Mouse (Mus musculus) heart, embryonic 13.5 days (tissue): ENCODE data around the gene Gpsm1. TPM values are rescaled to one million over a fixed set of nuclear protein-coding genes. Genes with fewer than 3 reads are reported as not detected.

Experiments used
- ATAC-seq: fragments of 200-750 bp; cut with Nextera tagmentation; 2 replicates; pipeline ENCODE4 v1.8.0; 2017; ENCODE audit warnings: moderate TSS enrichment; ENCODE audit not compliant: insufficient number of reproducible peaks, low FRiP score, low TSS enrichment; ENCODE audit errors: extremely low read depth
- H3K27ac ChIP-seq: fragments of 300-500 bp; sonication (generic); replicated peaks from 2 replicates; pipeline ENCODE4 v1.5.1; 2015; ENCODE audit warnings: moderate library complexity, mild to moderate bottlenecking, inconsistent platforms
- H3K27me3 ChIP-seq: fragments of 300-500 bp; sonication (generic); replicated peaks from 2 replicates; pipeline ENCODE4 v1.6.1; 2015; ENCODE audit warnings: mild to moderate bottlenecking, inconsistent platforms
- H3K36me3 ChIP-seq: fragments of 300-500 bp; sonication (generic); 2 replicates; pipeline ENCODE4 v1.6.1; 2015; ENCODE audit warnings: mild to moderate bottlenecking, inconsistent platforms
- H3K4me1 ChIP-seq: fragments of 300-500 bp; sonication (generic); 2 replicates; pipeline ENCODE4 v1.6.1; 2015; ENCODE audit warnings: inconsistent platforms
- H3K4me2 ChIP-seq: fragments of 300-500 bp; sonication (generic); 2 replicates; pipeline ENCODE4 v1.6.1; 2015; ENCODE audit warnings: inconsistent platforms, mild to moderate bottlenecking, moderate library complexity
- H3K4me3 ChIP-seq: fragments of 300-500 bp; sonication (generic); 2 replicates; pipeline ENCODE4 v1.5.1; 2015; ENCODE audit warnings: moderate library complexity, mild to moderate bottlenecking, inconsistent platforms
- H3K9ac ChIP-seq: fragments of 300-500 bp; sonication (generic); 2 replicates; pipeline ENCODE4 v1.6.1; 2015; ENCODE audit warnings: inconsistent platforms, mild to moderate bottlenecking, moderate library complexity
- H3K9me3 ChIP-seq: fragments of 300-500 bp; sonication (generic); 2 replicates; pipeline ENCODE4 v1.6.1; 2016; ENCODE audit warnings: inconsistent platforms
- WGBS: fragments of 180-500 bp; shearing (Covaris S2); methylation state at CpG from one replicate; pipeline ENCODE4 v1.1.7; 2015; ENCODE audit warnings: mixed read lengths; 5-methylcytosine and 5-hydroxymethylcytosine counted together
- polyA plus RNA-seq: library from polyadenylated mRNA; unstranded; fragments of >200 nt; fragmentation: Nextera tagmentation; extraction: Ambion mirVana; gene quantifications from 2 replicates; pipeline ENCODE4 v1.2.1, GENCODE M21; 2015

Gpsm1 gene
- polyA plus RNA-seq, 1 experiment from 2014 or later, result 37.3 TPM

- Histone ChIP-seq H3K27me3 (no peaks in the 10 kb centered on the region), H3K4me2 (no peak overlapping the region), H3K4me1 (peaks cover 57% of the 10 kb centered on the region), H3K36me3 (peaks cover 64% of the 10 kb centered on the region), H3K4me3 (no peak overlapping the region), H3K9ac (peak overlapping the region; percentile 24; the same call in 1 of the 2 replicates), H3K27ac (peak overlapping the region; percentile 42), H3K9me3 (no peaks in the 10 kb centered on the region)
- ATAC-seq, result no peak
- WGBS, result 73% methylated on average over 13 of the region's 13 CpGs
These were observed 8.4 kb downstream of the Gpsm1 start for GRCm38 (mm10) chr2:26323589-26324325.

GRCm38 (mm10) chr2:26324917-26325316, 9.6 kb downstream of the Gpsm1 start:
- Histone ChIP-seq H3K36me3 (peaks cover 70% of the 10 kb centered on the region), H3K4me2 (no peak overlapping the region), H3K4me3 (no peak overlapping the region), H3K9me3 (no peaks in the 10 kb centered on the region), H3K4me1 (peaks cover 61% of the 10 kb centered on the region), H3K27me3 (no peaks in the 10 kb centered on the region), H3K27ac (peak overlapping the region; percentile 56), H3K9ac (peak overlapping the region; percentile 33; the same call in 1 of the 2 replicates)
- 44% methylated on average over 2 of the region's 2 CpGs for WGBS
- no peak for ATAC-seq

GRCm38 (mm10) chr2:26325386-26326181, 10.3 kb downstream of the Gpsm1 start:
- peak; percentile 51; the same call in 1 of the 2 replicates for ATAC-seq
- peak overlapping the region; percentile 33; the same call in 1 of the 2 replicates for H3K9ac ChIP-seq
- H3K27ac ChIP-seq, result peak overlapping the region; percentile 56

GRCm38 (mm10) chr2:26327852-26328251, 12.5 kb downstream of the Gpsm1 start:
- Histone ChIP-seq H3K4me3 (no peak overlapping the region), H3K4me2 (no peak overlapping the region), H3K36me3 (peaks cover 82% of the 10 kb centered on the region), H3K27ac (no peak overlapping the region), H3K9me3 (no peaks in the 10 kb centered on the region), H3K9ac (no peak overlapping the region), H3K4me1 (peaks cover 44% of the 10 kb centered on the region), H3K27me3 (no peaks in the 10 kb centered on the region)
- WGBS, result 86% methylated on average over 4 of the region's 4 CpGs
- no peak for ATAC-seq

More at GRCm38 (mm10) chr2:26325386-26326181, 10.3 kb downstream of the Gpsm1 start:
- H3K9me3 ChIP-seq, result no peaks in the 10 kb centered on the region
- H3K4me2 ChIP-seq, result no peak overlapping the region
- WGBS, result 55% methylated on average over 15 of the region's 15 CpGs
- no peaks in the 10 kb centered on the region for H3K27me3 ChIP-seq
- peaks cover 61% of the 10 kb centered on the region for H3K4me1 ChIP-seq
- H3K4me3 ChIP-seq, result no peak overlapping the region
- H3K36me3 ChIP-seq, result peaks cover 73% of the 10 kb centered on the region

- Histone ChIP-seq H3K4me2 (no peak overlapping the region), H3K27me3 (no peaks in the 10 kb centered on the region), H3K27ac (peak overlapping the region; percentile 68), H3K4me1 (peaks cover 36% of the 10 kb centered on the region), H3K4me3 (no peak overlapping the region), H3K9ac (no peak overlapping the region), H3K9me3 (no peaks in the 10 kb centered on the region), H3K36me3 (peaks cover 67% of the 10 kb centered on the region)
- ATAC-seq, result peak; percentile 44; the same call in 1 of the 2 replicates
- WGBS, result 41% methylated on average over 8 of the region's 8 CpGs
These were observed 14.1 kb downstream of the Gpsm1 start for GRCm38 (mm10) chr2:26329402-26329801.

- 82% methylated on average over 4 of the region's 4 CpGs for WGBS
- Histone ChIP-seq H3K4me1 (peaks cover 30% of the 10 kb centered on the region), H3K4me3 (no peak overlapping the region), H3K27ac (peak overlapping the region; percentile 68), H3K4me2 (peak overlapping the region; percentile 13), H3K9me3 (no peaks in the 10 kb centered on the region), H3K27me3 (no peaks in the 10 kb centered on the region), H3K9ac (peak overlapping the region; percentile 52), H3K36me3 (peaks cover 60% of the 10 kb centered on the region)
- ATAC-seq, result no peak
These were observed 14.7 kb downstream of the Gpsm1 start for GRCm38 (mm10) chr2:26330056-26330468.

- WGBS, result 69% methylated on average over 6 of the region's 6 CpGs
- Histone ChIP-seq H3K4me3 (no peak overlapping the region), H3K4me1 (peaks cover 23% of the 10 kb centered on the region), H3K27ac (peak overlapping the region; percentile 48; the same call in 1 of the 2 replicates), H3K36me3 (peaks cover 54% of the 10 kb centered on the region), H3K4me2 (peak overlapping the region; percentile 13; the same call in 1 of the 2 replicates), H3K9ac (peak overlapping the region; percentile 52), H3K9me3 (no peaks in the 10 kb centered on the region), H3K27me3 (no peaks in the 10 kb centered on the region)
- ATAC-seq, result no peak
These were observed 15.4 kb downstream of the Gpsm1 start for GRCm38 (mm10) chr2:26330702-26331101.

GRCm38 (mm10) chr2:26338302-26339203, 23.2 kb downstream of the Gpsm1 start:
- Histone ChIP-seq H3K4me2 (no peak overlapping the region), H3K4me1 (peaks cover 53% of the 10 kb centered on the region), H3K4me3 (no peak overlapping the region), H3K9me3 (no peaks in the 10 kb centered on the region), H3K9ac (peak overlapping the region; percentile 54), H3K27me3 (no peaks in the 10 kb centered on the region), H3K27ac (peak overlapping the region; percentile 33), H3K36me3 (peaks cover 31% of the 10 kb centered on the region)
- WGBS, result 76% methylated on average over 9 of the region's 13 CpGs
- peak; percentile 29; the same call in 1 of the 2 replicates for ATAC-seq

- Histone ChIP-seq H3K4me3 (no peak overlapping the region), H3K9me3 (no peaks in the 10 kb centered on the region), H3K27me3 (no peaks in the 10 kb centered on the region), H3K4me2 (no peak overlapping the region), H3K4me1 (peaks cover 54% of the 10 kb centered on the region), H3K36me3 (peaks cover 37% of the 10 kb centered on the region), H3K9ac (peak overlapping the region; percentile 54), H3K27ac (peak overlapping the region; percentile 33)
- no peak for ATAC-seq
- 54% methylated on average over 5 of the region's 5 CpGs for WGBS
These were observed 23.9 kb downstream of the Gpsm1 start for GRCm38 (mm10) chr2:26339204-26339551.

GRCm38 (mm10) chr2:26341510-26341981, 26.2 kb downstream of the Gpsm1 start:
- Histone ChIP-seq H3K36me3 (peaks cover 61% of the 10 kb centered on the region), H3K27me3 (no peaks in the 10 kb centered on the region), H3K4me3 (no peak overlapping the region), H3K9me3 (no peaks in the 10 kb centered on the region), H3K9ac (peak overlapping the region; percentile 74), H3K4me2 (peak overlapping the region; percentile 14), H3K4me1 (peaks cover 54% of the 10 kb centered on the region), H3K27ac (peak overlapping the region; percentile 89)
- no peak for ATAC-seq
- WGBS, result 39% methylated on average over 2 of the region's 2 CpGs
